9 mouse cellular contexts compared by ENCODE assay signal in the genomic region with DNA sequence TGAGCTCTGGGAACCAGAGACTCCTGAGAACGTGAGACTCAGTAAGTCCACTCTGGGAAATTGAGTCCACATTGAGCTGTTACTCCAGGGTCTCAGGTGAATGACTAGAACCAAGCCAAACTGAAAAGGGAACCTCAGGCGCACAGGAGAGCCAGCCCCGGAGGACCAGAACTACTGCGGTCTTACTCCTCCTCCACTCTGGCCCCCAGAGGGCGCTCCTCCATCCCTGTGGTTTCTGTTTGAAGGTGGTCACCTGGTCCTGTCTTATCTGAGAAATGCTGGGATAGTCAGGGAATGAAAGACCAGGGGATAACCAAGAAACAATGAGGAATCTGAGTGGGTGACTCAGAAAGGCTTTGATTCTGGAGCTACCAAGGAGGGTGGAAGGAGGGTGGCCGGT. TPM values are rescaled to one million over a fixed set of nuclear protein-coding genes. Genes with fewer than 3 reads are reported as not detected.
A peak's percentile ranks its signal among the peaks of the same experiment; 100 is the strongest.
DNase-seq lines count a peak whose midpoint lies in the region; ATAC-seq and TF ChIP-seq lines count a peak whose summit lies in the region.
"Had no signal": no experiment of that assay in that cellular context is flagged by ENCODE, and none has a peak within 500 bp of the region (broad histone marks: within the 10 kb centered on the region; RNA-seq: fewer than 3 reads in every experiment).

No protein-coding gene starts in this region.

- in situ Hi-C loops in Patski (cut with MboI; ENCODE audit: low pct_unique_long_range_greater_than_20kb) = no loop called here

- no peaks in the 10 kb centered on the region for H3K36me3 ChIP-seq in kidney, postnatal 0 days (ENCODE audit: insufficient read depth, low read length)
- H3K36me3 ChIP-seq in liver, postnatal 0 days (replicated peaks; ENCODE audit: insufficient read depth, low read length) = no peaks in the 10 kb centered on the region

- intact Hi-C loops in heart, postnatal 25 days (cut with DNase I) = loop anchor here (2.0 to 5.0 kb wide), 3 partner anchors 42 to 130 kb away; no protein-coding TSS in a partner anchor

- H3K4me3 ChIP-seq in kidney, postnatal 0 days (replicated peaks; ENCODE audit: low read depth, low read length) = no peak overlapping the region
- H3K4me3 ChIP-seq in liver, postnatal 0 days (ENCODE audit: low read depth, low read length) = no peak overlapping the region

- peak; percentile 86 for TF ChIP-seq CTCF in Patski (IDR thresholded peaks at IDR 0.05)
- peak; percentile 89 for TF ChIP-seq CTCF in kidney, postnatal 0 days (IDR thresholded peaks at IDR 0.05; ENCODE audit: low read depth)
- TF ChIP-seq CTCF in liver, postnatal 0 days (IDR thresholded peaks at IDR 0.05; ENCODE audit: low read depth) = peak; percentile 82

- peak; percentile 67 to 86 for DNase-seq in heart, adult 18-20 months
- DNase-seq in heart, postnatal 25 days (ENCODE audit: low spot score) = no peak
- no peak for DNase-seq in Patski (ENCODE audit: low read depth, low spot score)
- DNase-seq in embryo, embryonic 11 days = peak; percentile 65
- peak; percentile 72 for DNase-seq in kidney, postnatal 0 days (ENCODE audit: low spot score)
- peak; percentile 80 for DNase-seq in liver, postnatal 0 days
- peak; percentile 60 to 69 for DNase-seq in right cerebral cortex, adult 2 months (ENCODE audit: low spot score in 2 of 2)
- peak; percentile 18 for DNase-seq in urinary bladder, postnatal 10 days (ENCODE audit: low spot score)

- CTCF ChIA-PET in Patski (lab: Charles Lee) = interaction anchor here (0.6 to 4.1 kb wide), 7 partner anchors 10 to 131 kb away, joined by 3 to 18 read pairs (median 3); no protein-coding TSS in a partner anchor

- no peaks in the 10 kb centered on the region for H3K27me3 ChIP-seq in Patski
- no peaks in the 10 kb centered on the region for H3K27me3 ChIP-seq in kidney, postnatal 0 days (ENCODE audit: insufficient read depth, low read length)
- H3K27me3 ChIP-seq in liver, postnatal 0 days (ENCODE audit: insufficient read depth, low read length) = peaks cover 11% of the 10 kb centered on the region

- 20% methylated on average over 6 of the region's 6 CpGs for WGBS in kidney, postnatal 0 days
- WGBS in liver, postnatal 0 days (ENCODE audit: insufficient replicate concordance) = 22% methylated on average over 6 of the region's 6 CpGs

- ATAC-seq in Patski = no peak
- no peak for ATAC-seq in kidney, postnatal 0 days (replicated peaks; ENCODE audit: low FRiP score, low read depth)
- ATAC-seq in liver, postnatal 0 days = no peak

- no peak overlapping the region for H3K4me2 ChIP-seq in kidney, postnatal 0 days (ENCODE audit: low read length)
- no peak overlapping the region for H3K4me2 ChIP-seq in liver, postnatal 0 days (ENCODE audit: low read depth, low read length)

- POLR2A ChIA-PET in Patski (lab: Charles Lee) = no interaction called here

- no peak overlapping the region for H3K9ac ChIP-seq in kidney, postnatal 0 days (ENCODE audit: low read depth, low read length)
- no peak overlapping the region for H3K9ac ChIP-seq in liver, postnatal 0 days (replicated peaks)

- H3K4me1 ChIP-seq in kidney, postnatal 0 days (replicated peaks; ENCODE audit: insufficient read depth, low read length) = peaks cover 5% of the 10 kb centered on the region
- H3K4me1 ChIP-seq in liver, postnatal 0 days (ENCODE audit: insufficient read depth) = peaks cover 11% of the 10 kb centered on the region; the same call in 1 of the 2 replicates

- H3K27ac ChIP-seq in kidney, postnatal 0 days = no peak overlapping the region
- H3K27ac ChIP-seq in liver, postnatal 0 days (ENCODE audit: low read depth) = no peak overlapping the region
- H3K27ac ChIP-seq: macrophage had no signal

- H3K9me3 ChIP-seq in kidney, postnatal 0 days (replicated peaks; ENCODE audit: low read length) = no peaks in the 10 kb centered on the region
- no peaks in the 10 kb centered on the region for H3K9me3 ChIP-seq in liver, postnatal 0 days (ENCODE audit: low read length)

- no peak for TF ChIP-seq EP300 in liver, postnatal 0 days (IDR thresholded peaks at IDR 0.05; ENCODE audit: low read depth)

RNA-seq across cellular contexts. Expression of a gene that starts 4.5 kb away (rescaled TPM):
- 10 to 100 TPM; 13.8 to 16.1 TPM for total RNA-seq in heart, adult 18-20 months (2021)
- total RNA-seq in heart, postnatal 25 days (2021) = 10 to 100 TPM in 1 of 2 experiments, 1 to 10 TPM in 1; 9.7 to 10.1 TPM
- 6.8 TPM for polyA plus RNA-seq in Patski (2021)
- 10.9 and 11.0 TPM in 2 replicates for polyA plus RNA-seq in kidney, postnatal 0 days (2015; fragmentation: Nextera tagmentation; extraction: Ambion mirVana)
- 3.1 and 3.4 TPM in 2 replicates for polyA plus RNA-seq in liver, postnatal 0 days (2015; fragmentation: Nextera tagmentation; extraction: Ambion mirVana)

Comparison
In these comparisons a context has a peak if more than half of its experiments do, and no peak if none do; other contexts are left out.
1. DNase-seq: peak in heart, adult 18-20 months (2 of 2), embryo, embryonic 11 days (single experiment), kidney, postnatal 0 days (single experiment), liver, postnatal 0 days (single experiment), right cerebral cortex, adult 2 months (2 of 2) and urinary bladder, postnatal 10 days (single experiment); none in heart, postnatal 25 days (single experiment) and Patski (single experiment).
2. Peak in every context shown above with its lines, with median percentiles within 50 percentile points of each other: CTCF ChIP-seq.